In the genomic region with DNA sequence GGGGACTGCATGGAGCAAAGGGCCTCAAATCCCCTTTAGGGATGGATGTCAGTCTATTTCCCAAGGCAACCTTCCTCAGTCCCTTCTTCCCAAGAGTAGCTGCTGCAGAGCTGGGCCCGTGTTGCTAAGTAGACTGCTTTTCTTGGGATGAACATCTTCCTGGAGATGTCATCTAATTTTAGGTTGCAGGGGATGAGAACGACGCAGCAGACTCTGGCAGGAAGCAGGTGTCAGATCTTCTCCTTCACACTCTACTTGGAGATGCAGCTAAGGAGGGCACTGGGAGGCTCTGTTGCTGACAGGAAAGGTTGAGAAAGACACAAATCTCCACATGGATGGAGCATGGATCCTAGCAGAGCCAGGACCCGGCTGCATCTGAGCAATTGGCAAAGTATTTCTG, we compare ENCODE assay signal across 21 mouse cellular contexts.
DNase-seq lines count a peak whose midpoint lies in the region; ATAC-seq and TF ChIP-seq lines count a peak whose summit lies in the region.
"Had no signal": no experiment of that assay in that cellular context is flagged by ENCODE, and none has a peak within 500 bp of the region (broad histone marks: within the 10 kb centered on the region; RNA-seq: fewer than 3 reads in every experiment).

No protein-coding gene starts in this region.

- H3K27ac ChIP-seq in hindbrain, embryonic 10.5 days = peak overlapping the region; percentile 60
- H3K27ac ChIP-seq in hindbrain, embryonic 13.5 days = no peak overlapping the region
- H3K27ac ChIP-seq in left cerebral cortex, adult 2 months = peak overlapping the region; percentile 90
- H3K27ac ChIP-seq: embryonic facial prominence, embryonic 15.5 days; forebrain, embryonic 15.5 days; heart, embryonic 15.5 days; intestine, embryonic 15.5 days; neural tube, embryonic 12.5 days had no signal

- no peaks in the 10 kb centered on the region for H3K36me3 ChIP-seq in hindbrain, embryonic 10.5 days
- H3K36me3 ChIP-seq in hindbrain, embryonic 13.5 days = no peaks in the 10 kb centered on the region
- H3K36me3 ChIP-seq: embryonic facial prominence, embryonic 15.5 days; forebrain, embryonic 15.5 days; heart, embryonic 15.5 days; intestine, embryonic 15.5 days; neural tube, embryonic 12.5 days had no signal

- intact Hi-C loops in left cerebral cortex, adult 2 months (cut with DNase I) = loop anchor here (5.0 kb wide), 2 partner anchors 46 to 146 kb away; no protein-coding TSS in a partner anchor

- no peak overlapping the region for H3K4me2 ChIP-seq in hindbrain, embryonic 13.5 days
- H3K4me2 ChIP-seq: embryonic facial prominence, embryonic 15.5 days; forebrain, embryonic 15.5 days; heart, embryonic 15.5 days; intestine, embryonic 15.5 days; neural tube, embryonic 12.5 days had no signal

- H3K9me3 ChIP-seq in hindbrain, embryonic 10.5 days = no peaks in the 10 kb centered on the region
- no peaks in the 10 kb centered on the region for H3K9me3 ChIP-seq in hindbrain, embryonic 13.5 days
- H3K9me3 ChIP-seq: embryonic facial prominence, embryonic 15.5 days; forebrain, embryonic 15.5 days; heart, embryonic 15.5 days; intestine, embryonic 15.5 days; neural tube, embryonic 12.5 days had no signal

- DNase-seq in hindbrain, embryonic 10.5 days (ENCODE audit: low spot score) = no peak
- peak; percentile 81 for DNase-seq in brain, adult 2 months (ENCODE audit: low read depth, low spot score)
- DNase-seq in left cerebral cortex, adult 2 months (ENCODE audit: extremely low spot score in 1 of 2, low spot score in 2 of 2) = peak in 1 of 2 experiments; percentile 29
- peak; percentile 16 for DNase-seq in right cerebral cortex, postnatal 14 days
- no peak for DNase-seq in heart, postnatal 4 days
- DNase-seq in urinary bladder, postnatal 25 days (ENCODE audit: low spot score) = no peak
- DNase-seq: adrenal gland, adult 2 months; cerebellum, adult 2 months; cerebellum, postnatal 25 days; heart, postnatal 36 days; kidney, adult 8-10 months; kidney, postnatal 10 days; lung, postnatal 4 days; retina, postnatal 1 day; thymus, postnatal 14 days had no signal

- ATAC-seq in hindbrain, embryonic 13.5 days (ENCODE audit: low FRiP score) = no peak
- ATAC-seq: intestine, embryonic 15.5 days had no signal

- H3K9ac ChIP-seq in hindbrain, embryonic 13.5 days = no peak overlapping the region
- H3K9ac ChIP-seq: embryonic facial prominence, embryonic 15.5 days; forebrain, embryonic 15.5 days; heart, embryonic 15.5 days; intestine, embryonic 15.5 days; neural tube, embryonic 12.5 days had no signal

- H3K27me3 ChIP-seq in hindbrain, embryonic 10.5 days (ENCODE audit: insufficient read depth, poor library complexity, severe bottlenecking) = no peaks in the 10 kb centered on the region
- H3K27me3 ChIP-seq in hindbrain, embryonic 13.5 days = no peaks in the 10 kb centered on the region
- H3K27me3 ChIP-seq: embryonic facial prominence, embryonic 15.5 days; forebrain, embryonic 15.5 days; heart, embryonic 15.5 days; intestine, embryonic 15.5 days; neural tube, embryonic 12.5 days had no signal

- H3K4me3 ChIP-seq in hindbrain, embryonic 10.5 days = no peak overlapping the region
- H3K4me3 ChIP-seq in hindbrain, embryonic 13.5 days = no peak overlapping the region
- H3K4me3 ChIP-seq in left cerebral cortex, adult 2 months = no peak overlapping the region
- H3K4me3 ChIP-seq: embryonic facial prominence, embryonic 15.5 days; forebrain, embryonic 15.5 days; heart, embryonic 15.5 days; intestine, embryonic 15.5 days; neural tube, embryonic 12.5 days had no signal

- TF ChIP-seq CTCF in left cerebral cortex, adult 2 months (IDR thresholded peaks at IDR 0.05) = no peak

- peaks cover 22% of the 10 kb centered on the region for H3K4me1 ChIP-seq in hindbrain, embryonic 10.5 days (replicated peaks)
- H3K4me1 ChIP-seq in hindbrain, embryonic 13.5 days (replicated peaks) = peaks cover 12% of the 10 kb centered on the region
- H3K4me1 ChIP-seq: embryonic facial prominence, embryonic 15.5 days; heart, embryonic 15.5 days; intestine, embryonic 15.5 days had no signal

- WGBS in hindbrain, embryonic 10.5 days = 73% methylated on average over 4 of the region's 4 CpGs
- 76% methylated on average over 4 of the region's 4 CpGs for WGBS in hindbrain, embryonic 13.5 days

Comparison
In these comparisons a context has a peak if more than half of its experiments do, and no peak if none do; other contexts are left out.
1. DNase-seq: peak in brain, adult 2 months (single experiment) and right cerebral cortex, postnatal 14 days (single experiment); none in hindbrain, embryonic 10.5 days (single experiment), heart, postnatal 4 days (single experiment) and urinary bladder, postnatal 25 days (single experiment).